Mouse (Mus musculus) liver, adult 2 months (tissue): ENCODE measurements at regions not wholly inside any gene's neighbourhood (a gene's known extent, or its start where the extent isn't known, plus 50 kb on each side); places are given as distances from the start of the nearest gene placed in this dataset.

ENCODE experiments used
- DNase-seq: peaks from one replicate; pipeline ENCODE4 v3.0.0-alpha.2; 2011; ENCODE audit warnings: low read depth, low spot score; ENCODE audit errors: extremely low read depth
- H3K27ac ChIP-seq: fragments of 200-500 bp; replicated peaks from 2 replicates; pipeline ENCODE4 v1.5.1; 2012; ENCODE audit warnings: low read depth, mild to moderate bottlenecking, control low read depth, inconsistent platforms, low read length; ENCODE audit not compliant: insufficient read depth
- H3K27me3 ChIP-seq: fragments of 200-500 bp; 2 replicates; pipeline ENCODE4 v1.6.1; 2012; ENCODE audit warnings: mild to moderate bottlenecking, moderate library complexity, low read length, inconsistent platforms; ENCODE audit not compliant: control insufficient read depth, insufficient read depth
- H3K36me3 ChIP-seq: fragments of 200-500 bp; 2 replicates; pipeline ENCODE4 v1.6.1; 2012; ENCODE audit warnings: low read length, inconsistent platforms; ENCODE audit not compliant: control insufficient read depth, insufficient read depth
- H3K4me1 ChIP-seq: fragments of 200-500 bp; 2 replicates; pipeline ENCODE4 v1.6.1; 2011; ENCODE audit warnings: low read length; ENCODE audit not compliant: control insufficient read depth, insufficient read depth
- H3K4me3 ChIP-seq: fragments of 200-500 bp; 2 replicates; pipeline ENCODE4 v1.5.1; 2011; ENCODE audit warnings: low read depth, mild to moderate bottlenecking, control low read depth, low read length, moderate library complexity; ENCODE audit not compliant: insufficient read depth
- H3K79me2 ChIP-seq: fragments of 200-500 bp; 2 replicates; pipeline ENCODE4 v1.6.1; 2012; ENCODE audit warnings: inconsistent platforms, mild to moderate bottlenecking, low read length, moderate library complexity; ENCODE audit not compliant: control insufficient read depth, insufficient read depth
- H3K9ac ChIP-seq: fragments of 200-500 bp; 2 replicates; pipeline ENCODE4 v1.6.1; 2012; ENCODE audit warnings: low read depth, mild to moderate bottlenecking, control low read depth, inconsistent platforms, low read length
- CTCF ChIP-seq: fragments of 200-500 bp; IDR thresholded peaks from 2 replicates; pipeline ENCODE4 v1.5.1; 2011; ENCODE audit warnings: low read depth, low read length, control low read depth
- POLR2A ChIP-seq: fragments of 200-500 bp; IDR thresholded peaks from 2 replicates; pipeline ENCODE4 v1.6.1; 2011; ENCODE audit warnings: low read length, control low read depth; ENCODE audit not compliant: insufficient read depth; ENCODE audit errors: extremely low read depth
- WGBS: fragments of 180-500 bp; shearing (Covaris S2); methylation state at CpG from one replicate; pipeline ENCODE4 v1.1.7; 2018; 5-methylcytosine and 5-hydroxymethylcytosine counted together

DNA sequence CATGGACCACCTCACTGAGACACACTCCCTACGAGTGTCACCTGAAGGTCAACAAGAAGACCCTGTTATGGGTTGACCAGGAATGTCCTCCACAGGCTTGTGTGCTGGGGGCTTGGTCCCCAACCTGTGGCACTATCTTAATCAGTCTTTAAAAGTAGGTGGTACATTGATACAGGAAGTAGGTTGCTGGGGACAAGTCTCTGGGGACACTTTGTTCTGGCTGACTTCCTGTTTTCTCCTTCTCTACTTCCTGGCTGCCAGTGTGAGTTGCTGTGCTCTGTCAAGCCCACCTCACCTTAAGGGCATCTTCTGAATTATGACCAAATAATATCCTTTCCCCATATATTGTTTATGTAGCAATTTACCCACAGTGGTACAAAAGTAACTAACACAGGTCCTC, 96.1 kb downstream of the Cct6b start:
- DNase-seq, result no peak

DNA sequence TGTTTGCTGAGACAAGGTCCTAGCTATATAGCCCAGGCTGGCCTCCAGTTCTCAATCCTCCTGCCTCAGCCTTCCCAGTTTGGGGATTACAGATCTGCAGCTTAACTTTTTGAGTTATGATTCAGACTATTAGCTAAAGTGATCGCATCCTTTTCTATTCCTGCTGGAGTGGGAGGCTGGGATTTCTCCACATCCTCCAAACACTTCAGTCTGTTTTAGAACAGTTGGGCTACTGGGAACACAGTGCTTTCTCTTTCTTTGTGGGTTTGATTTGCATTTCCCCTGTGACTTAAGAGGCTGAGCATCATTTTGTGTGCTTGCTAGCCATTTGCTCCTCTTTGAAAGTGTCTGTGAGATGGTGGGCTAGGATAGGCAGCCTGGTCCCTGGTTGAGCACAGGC, 100.0 kb downstream of the Cct6b start:
- Histone ChIP-seq H3K4me3 (no peak overlapping the region), H3K27me3 (no peaks in the 10 kb centered on the region), H3K79me2 (no peaks in the 10 kb centered on the region), H3K36me3 (no peaks in the 10 kb centered on the region), H3K4me1 (no peaks in the 10 kb centered on the region), H3K27ac (no peak overlapping the region), H3K9ac (no peak overlapping the region)
- DNase-seq, result no peak
- 88% methylated on average over 1 of the region's 1 CpGs for WGBS
- TF ChIP-seq POLR2A (no peak), CTCF (no peak)

More for the DNA sequence above, 96.1 kb downstream of the Cct6b start:
- no peak overlapping the region for H3K27ac ChIP-seq
- no peak overlapping the region for H3K4me3 ChIP-seq
- TF ChIP-seq POLR2A, result no peak
- TF ChIP-seq CTCF, result no peak
- no peaks in the 10 kb centered on the region for H3K27me3 ChIP-seq
- H3K36me3 ChIP-seq, result no peaks in the 10 kb centered on the region
- no peaks in the 10 kb centered on the region for H3K79me2 ChIP-seq
- H3K9ac ChIP-seq, result no peak overlapping the region
- no peaks in the 10 kb centered on the region for H3K4me1 ChIP-seq
- WGBS, result 79% methylated on average over 1 of the region's 1 CpGs

DNA sequence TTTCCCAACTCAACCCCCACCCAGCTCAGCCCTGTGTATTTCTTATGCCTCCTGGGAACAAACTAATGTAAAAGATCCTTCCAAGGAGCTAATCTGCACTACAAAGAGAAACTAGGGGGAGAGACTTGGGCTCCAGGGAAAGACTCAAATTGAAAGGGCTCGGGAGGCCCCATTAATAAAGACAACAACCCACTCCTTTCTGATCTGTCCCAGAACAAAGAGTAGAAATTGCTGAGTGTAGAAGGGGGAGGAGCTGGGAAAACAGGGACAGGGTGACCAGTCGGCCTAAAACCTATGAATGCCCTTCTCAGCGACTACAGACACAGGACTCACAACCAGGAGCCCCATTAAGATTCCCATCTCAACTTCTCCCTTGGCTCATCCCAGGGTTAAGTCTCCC, 102.0 kb downstream of the Cct6b start:
- no peak for DNase-seq
- Histone ChIP-seq H3K36me3 (no peaks in the 10 kb centered on the region), H3K27ac (no peak overlapping the region), H3K4me1 (no peaks in the 10 kb centered on the region), H3K79me2 (no peaks in the 10 kb centered on the region), H3K4me3 (no peak overlapping the region), H3K9ac (no peak overlapping the region), H3K27me3 (no peaks in the 10 kb centered on the region)
- 44% methylated on average over 3 of the region's 3 CpGs for WGBS
- TF ChIP-seq POLR2A (no peak), CTCF (no peak)

DNA sequence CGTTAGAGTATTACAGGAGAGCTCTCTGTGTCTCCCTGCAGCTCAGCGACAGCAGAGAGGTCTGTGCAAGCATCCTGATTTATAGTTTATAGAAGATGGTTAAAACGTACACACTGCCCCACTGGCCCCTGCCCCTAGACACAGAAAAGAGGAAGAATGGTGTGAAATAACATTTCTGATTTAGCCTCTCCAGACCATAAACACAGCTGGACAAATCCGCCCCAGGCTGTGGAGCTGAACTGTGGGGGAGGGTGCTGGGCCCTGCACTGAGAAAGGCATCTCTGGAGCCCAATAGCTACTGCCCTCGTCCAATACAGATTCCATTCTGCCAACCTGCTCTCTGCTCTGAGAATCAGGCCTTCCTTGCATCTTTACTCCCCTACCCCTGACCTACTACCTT, 112.4 kb downstream of the Cct6b start:
- H3K9ac ChIP-seq, result no peak overlapping the region
- DNase-seq, result no peak
- H3K79me2 ChIP-seq, result no peaks in the 10 kb centered on the region
- H3K4me3 ChIP-seq, result no peak overlapping the region
- TF ChIP-seq CTCF, result no peak
- no peak for TF ChIP-seq POLR2A
- no peaks in the 10 kb centered on the region for H3K27me3 ChIP-seq
- WGBS, result 49% methylated on average over 5 of the region's 5 CpGs
- H3K27ac ChIP-seq, result no peak overlapping the region
- H3K36me3 ChIP-seq, result no peaks in the 10 kb centered on the region
- no peaks in the 10 kb centered on the region for H3K4me1 ChIP-seq

DNA sequence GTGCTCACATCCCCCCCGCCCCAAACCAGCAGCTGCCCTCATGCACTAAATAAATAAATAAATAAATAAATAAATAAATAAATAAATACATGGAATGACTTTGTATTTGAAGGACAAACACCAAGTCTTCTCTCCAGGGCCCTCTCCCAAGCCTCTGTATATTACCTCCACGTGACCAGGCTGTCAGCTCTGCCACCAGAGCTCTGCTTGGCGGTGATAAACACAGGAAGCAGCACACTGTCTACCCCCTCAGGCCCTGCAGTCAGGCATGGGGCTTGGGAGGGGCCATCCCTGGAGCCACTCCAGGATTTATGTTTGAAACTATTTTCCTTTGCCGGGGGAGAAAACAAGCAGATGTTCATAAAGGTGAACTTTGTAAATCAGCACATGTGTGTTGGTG, 125.6 kb downstream of the Cct6b start:
- Histone ChIP-seq H3K9ac (no peak overlapping the region), H3K4me3 (no peak overlapping the region), H3K27ac (no peak overlapping the region), H3K27me3 (no peaks in the 10 kb centered on the region), H3K36me3 (no peaks in the 10 kb centered on the region), H3K4me1 (no peaks in the 10 kb centered on the region), H3K79me2 (no peaks in the 10 kb centered on the region)
- WGBS, result 52% methylated on average over 4 of the region's 4 CpGs
- DNase-seq, result no peak
- no peak for TF ChIP-seq CTCF
- no peak for TF ChIP-seq POLR2A

DNA sequence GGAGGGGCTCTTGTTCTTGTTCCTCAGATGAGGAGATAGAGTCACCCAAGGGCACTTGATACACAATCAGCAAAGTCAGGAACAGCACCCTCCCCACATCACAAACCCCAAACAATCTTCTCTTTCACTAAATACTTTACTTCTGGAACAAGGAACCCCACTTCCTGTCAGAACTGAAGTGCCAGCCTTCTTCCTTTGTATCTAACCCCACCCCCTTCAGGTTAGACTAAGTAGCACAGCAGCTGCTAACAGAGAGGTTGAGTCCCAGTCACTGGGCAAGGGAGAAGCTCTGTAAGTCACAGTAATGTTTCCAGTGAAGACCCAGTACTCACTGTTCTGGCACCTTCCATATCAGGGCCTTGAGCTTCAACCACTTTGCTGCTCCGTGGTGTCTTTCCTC, 131.9 kb downstream of the Cct6b start:
- Histone ChIP-seq H3K36me3 (no peaks in the 10 kb centered on the region), H3K4me1 (no peaks in the 10 kb centered on the region), H3K27ac (no peak overlapping the region), H3K4me3 (no peak overlapping the region), H3K79me2 (no peaks in the 10 kb centered on the region), H3K9ac (no peak overlapping the region), H3K27me3 (no peaks in the 10 kb centered on the region)
- DNase-seq, result no peak
- WGBS, result 82% methylated on average over 1 of the region's 1 CpGs
- TF ChIP-seq POLR2A (no peak), CTCF (no peak)
